Mouse (Mus musculus) kidney, adult 9 months (tissue): ENCODE data around the gene Pigq.
A peak's percentile ranks its signal among the peaks of the same experiment; 100 is the strongest.

Experiments used
- DNase-seq: peaks from one replicate; pipeline ENCODE4 v3.0.0; 2022

Gene Pigq

GRCm38 (mm10) chr17:25944366-25945163 is at the start of gene Pigq, which contains the start of gene Nhlrc4:
Gene Pigq (minus strand): TSS chr17:25944936.
Gene Nhlrc4 (minus strand): TSS chr17:25944961.
- no peak for DNase-seq

- no peak for DNase-seq
These were observed 48.8 kb upstream of the Pigq start for GRCm38 (mm10) chr17:25993489-25993888.

- no peak for DNase-seq
These were observed 47.5 kb upstream of the Pigq start for GRCm38 (mm10) chr17:25992274-25992673.

GRCm38 (mm10) chr17:25990331-25990730 is 45.6 kb upstream of the Pigq start:
- no peak for DNase-seq

- peak; percentile 95 for DNase-seq
These were observed 40.9 kb upstream of the Pigq start, which contains the start of gene Capn15 for GRCm38 (mm10) chr17:25985306-25986294. Gene Capn15 (minus strand): TSS chr17:25985796.

GRCm38 (mm10) chr17:25984556-25985305 is 40.0 kb upstream of the Pigq start:
- no peak for DNase-seq

GRCm38 (mm10) chr17:25984066-25984465 is 39.3 kb upstream of the Pigq start:
- no peak for DNase-seq

GRCm38 (mm10) chr17:25982913-25983312 is 38.2 kb upstream of the Pigq start:
- no peak for DNase-seq

GRCm38 (mm10) chr17:25980854-25981253 is 36.1 kb upstream of the Pigq start:
- peak; percentile 53 for DNase-seq

- peak; percentile 62 for DNase-seq
These were observed 35.3 kb upstream of the Pigq start for GRCm38 (mm10) chr17:25979829-25980738.

GRCm38 (mm10) chr17:25970954-25971707 is 26.4 kb upstream of the Pigq start:
- no peak for DNase-seq

- no peak for DNase-seq
These were observed 25.7 kb upstream of the Pigq start for GRCm38 (mm10) chr17:25970448-25970847.

GRCm38 (mm10) chr17:25968176-25968575 is 23.4 kb upstream of the Pigq start:
- DNase-seq: peak; percentile 80

GRCm38 (mm10) chr17:25967652-25968051 is 22.9 kb upstream of the Pigq start:
- no peak for DNase-seq

- no peak for DNase-seq
These were observed 19.5 kb upstream of the Pigq start for GRCm38 (mm10) chr17:25964271-25964670.

GRCm38 (mm10) chr17:25962413-25962905 is 17.7 kb upstream of the Pigq start:
- no peak for DNase-seq

GRCm38 (mm10) chr17:25961566-25961965 is 16.8 kb upstream of the Pigq start:
- no peak for DNase-seq

- no peak for DNase-seq
These were observed 15.1 kb upstream of the Pigq start for GRCm38 (mm10) chr17:25959630-25960467.

- no peak for DNase-seq
These were observed 14.2 kb upstream of the Pigq start for GRCm38 (mm10) chr17:25958771-25959494.
